Comparison of ENCODE assay signal across 9 mouse cellular contexts in genomic region chr6:83087926-83088260, GRCm38 (mm10). TPM values are rescaled to one million over a fixed set of nuclear protein-coding genes. Genes with fewer than 3 reads are reported as not detected.
A peak's percentile ranks its signal among the peaks of the same experiment; 100 is the strongest.
DNase-seq lines count a peak whose midpoint lies in the region; ATAC-seq and TF ChIP-seq lines count a peak whose summit lies in the region.
"Had no signal": no experiment of that assay in that cellular context is flagged by ENCODE, and none has a peak within 500 bp of the region (broad histone marks: within the 10 kb centered on the region; RNA-seq: fewer than 3 reads in every experiment).

No protein-coding gene starts in this region.

- no peaks in the 10 kb centered on the region for H3K36me3 ChIP-seq in forebrain, embryonic 10.5 days (replicated peaks)
- H3K36me3 ChIP-seq in forebrain, embryonic 15.5 days, result no peaks in the 10 kb centered on the region
- H3K36me3 ChIP-seq in limb, embryonic 13.5 days, result no peaks in the 10 kb centered on the region
- H3K36me3 ChIP-seq in neural tube, embryonic 15.5 days, result no peaks in the 10 kb centered on the region

- peaks cover 96% of the 10 kb centered on the region for H3K27me3 ChIP-seq in forebrain, embryonic 10.5 days (ENCODE audit: poor library complexity, severe bottlenecking)
- H3K27me3 ChIP-seq in forebrain, embryonic 15.5 days, result peaks cover 77% of the 10 kb centered on the region
- peaks cover 92% of the 10 kb centered on the region for H3K27me3 ChIP-seq in limb, embryonic 13.5 days
- H3K27me3 ChIP-seq in neural tube, embryonic 15.5 days (replicated peaks), result peaks cover 85% of the 10 kb centered on the region

- no peak for DNase-seq in forebrain, embryonic 10.5 days (ENCODE audit: extremely low spot score, low spot score)
- no peak for DNase-seq in lung, adult 2 months
- DNase-seq in lung, adult 18-20 months, result no peak
- DNase-seq in left cerebral cortex, adult 18-20 months (ENCODE audit: low spot score in 2 of 2), result no peak
- DNase-seq in embryo, embryonic 11 days, result no peak

- TF ChIP-seq POLR2A in lung, adult 2 months (IDR thresholded peaks at IDR 0.05; ENCODE audit: borderline replicate concordance, extremely low read depth, low read depth, low read length), result no peak

- 3% methylated on average over 9 of the region's 9 CpGs for WGBS in forebrain, embryonic 10.5 days
- WGBS in forebrain, embryonic 15.5 days, result 5% methylated on average over 9 of the region's 9 CpGs
- 21% methylated on average over 9 of the region's 9 CpGs for WGBS in lung, adult 2 months
- 9% methylated on average over 9 of the region's 9 CpGs for WGBS in limb, embryonic 13.5 days
- WGBS in neural tube, embryonic 15.5 days, result 9% methylated on average over 9 of the region's 9 CpGs

- H3K27ac ChIP-seq in forebrain, embryonic 10.5 days, result no peak overlapping the region
- no peak overlapping the region for H3K27ac ChIP-seq in forebrain, embryonic 15.5 days (replicated peaks)
- H3K27ac ChIP-seq in limb, embryonic 13.5 days, result no peak overlapping the region
- H3K27ac ChIP-seq in neural tube, embryonic 15.5 days (replicated peaks), result no peak overlapping the region

- no peak for ATAC-seq in forebrain, embryonic 15.5 days (replicated peaks)
- ATAC-seq in limb, embryonic 13.5 days (ENCODE audit: low FRiP score, low read depth), result no peak
- ATAC-seq in neural tube, embryonic 15.5 days (ENCODE audit: low FRiP score), result no peak

- H3K4me3 ChIP-seq in forebrain, embryonic 10.5 days, result peak overlapping the region; percentile 43
- H3K4me3 ChIP-seq in forebrain, embryonic 15.5 days, result no peak overlapping the region
- peak overlapping the region; percentile 59 for H3K4me3 ChIP-seq in lung, adult 2 months (replicated peaks; ENCODE audit: extremely low read depth, low read depth, low read length)
- H3K4me3 ChIP-seq in limb, embryonic 13.5 days, result peak overlapping the region; percentile 23; the same call in 1 of the 2 replicates
- H3K4me3 ChIP-seq in neural tube, embryonic 15.5 days (replicated peaks), result peak overlapping the region; percentile 17; the same call in 1 of the 2 replicates

- H3K4me2 ChIP-seq in forebrain, embryonic 15.5 days (replicated peaks), result no peak overlapping the region
- peak overlapping the region; percentile 52 for H3K4me2 ChIP-seq in limb, embryonic 13.5 days (replicated peaks)
- H3K4me2 ChIP-seq in neural tube, embryonic 15.5 days, result peak overlapping the region; percentile 46

- no peaks in the 10 kb centered on the region for H3K9me3 ChIP-seq in forebrain, embryonic 10.5 days
- no peaks in the 10 kb centered on the region for H3K9me3 ChIP-seq in forebrain, embryonic 15.5 days
- no peaks in the 10 kb centered on the region for H3K9me3 ChIP-seq in limb, embryonic 13.5 days
- H3K9me3 ChIP-seq in neural tube, embryonic 15.5 days (replicated peaks), result no peaks in the 10 kb centered on the region

- peaks cover 43% of the 10 kb centered on the region for H3K4me1 ChIP-seq in forebrain, embryonic 10.5 days
- peaks cover 7% of the 10 kb centered on the region for H3K4me1 ChIP-seq in forebrain, embryonic 15.5 days
- H3K4me1 ChIP-seq in lung, adult 2 months (ENCODE audit: control insufficient read depth, insufficient read depth, low read length), result peaks cover 6% of the 10 kb centered on the region; the same call in 1 of the 2 replicates
- peaks cover 43% of the 10 kb centered on the region for H3K4me1 ChIP-seq in limb, embryonic 13.5 days
- H3K4me1 ChIP-seq in neural tube, embryonic 15.5 days, result peaks cover 16% of the 10 kb centered on the region

- no peak for TF ChIP-seq CTCF in lung, adult 2 months (IDR thresholded peaks at IDR 0.05; ENCODE audit: insufficient read depth, low read length)

- no peak overlapping the region for H3K9ac ChIP-seq in forebrain, embryonic 15.5 days (replicated peaks)
- peak overlapping the region; percentile 13 for H3K9ac ChIP-seq in limb, embryonic 13.5 days
- H3K9ac ChIP-seq in neural tube, embryonic 15.5 days (replicated peaks), result no peak overlapping the region

RNA-seq across cellular contexts. Expression of gene Lbx2, which starts 1.7 kb away (rescaled TPM):
- 0.20 and 0.29 TPM in 2 replicates for polyA plus RNA-seq in forebrain, embryonic 10.5 days (2016; fragmentation: Nextera tagmentation; extraction: Ambion mirVana)
- polyA plus RNA-seq in forebrain, embryonic 15.5 days (2015; fragmentation: Nextera tagmentation; extraction: Ambion mirVana), result not detected in 2 replicates
- 4.6 and 9.7 TPM in 2 replicates for polyA plus RNA-seq in lung, adult 2 months (2012; rRNA removed)
- 0.81 and 0.91 TPM in 2 replicates for polyA plus RNA-seq in limb, embryonic 13.5 days (2015; fragmentation: Nextera tagmentation; extraction: Ambion mirVana)
- 0.24 and 0.32 TPM in 2 replicates for polyA plus RNA-seq in neural tube, embryonic 15.5 days (2015; fragmentation: Nextera tagmentation; extraction: Ambion mirVana)
- total RNA-seq in left cerebral cortex, adult 18-20 months (2021), result not detected
- total RNA-seq: megakaryocyte progenitor cell, adult 5-6 weeks had no signal

RNA-seq across cellular contexts. Expression of gene Pcgf1, which starts 10.2 kb away (rescaled TPM):
- 37.6 and 39.4 TPM in 2 replicates for polyA plus RNA-seq in forebrain, embryonic 10.5 days (2016; fragmentation: Nextera tagmentation; extraction: Ambion mirVana)
- polyA plus RNA-seq in forebrain, embryonic 15.5 days (2015; fragmentation: Nextera tagmentation; extraction: Ambion mirVana), result 48.1 and 49.2 TPM in 2 replicates
- polyA plus RNA-seq in lung, adult 2 months (2012; rRNA removed), result 11.0 and 18.5 TPM in 2 replicates
- 40.3 and 41.3 TPM in 2 replicates for polyA plus RNA-seq in limb, embryonic 13.5 days (2015; fragmentation: Nextera tagmentation; extraction: Ambion mirVana)
- polyA plus RNA-seq in neural tube, embryonic 15.5 days (2015; fragmentation: Nextera tagmentation; extraction: Ambion mirVana), result 45.4 and 50.8 TPM in 2 replicates
- total RNA-seq in left cerebral cortex, adult 18-20 months (2021), result 10 to 100 TPM; 27.0 to 30.3 TPM

RNA-seq across cellular contexts. Expression of gene Ccdc142, which starts 13.5 kb away (rescaled TPM):
- 2.6 and 3.1 TPM in 2 replicates for polyA plus RNA-seq in forebrain, embryonic 10.5 days (2016; fragmentation: Nextera tagmentation; extraction: Ambion mirVana)
- polyA plus RNA-seq in forebrain, embryonic 15.5 days (2015; fragmentation: Nextera tagmentation; extraction: Ambion mirVana), result 3.8 and 4.3 TPM in 2 replicates
- 10.2 TPM in 2 replicates for polyA plus RNA-seq in lung, adult 2 months (2012; rRNA removed)
- 1.6 and 3.6 TPM in 2 replicates for polyA plus RNA-seq in limb, embryonic 13.5 days (2015; fragmentation: Nextera tagmentation; extraction: Ambion mirVana)
- polyA plus RNA-seq in neural tube, embryonic 15.5 days (2015; fragmentation: Nextera tagmentation; extraction: Ambion mirVana), result 7.0 and 7.7 TPM in 2 replicates
- 1 to 10 TPM; 3.7 to 6.2 TPM for total RNA-seq in left cerebral cortex, adult 18-20 months (2021)

RNA-seq across cellular contexts. Expression of gene Gm42688, which starts 13.5 kb away (rescaled TPM):
- polyA plus RNA-seq in forebrain, embryonic 10.5 days (2016; fragmentation: Nextera tagmentation; extraction: Ambion mirVana), result 1.9 and 2.2 TPM in 2 replicates
- 4.0 and 4.3 TPM in 2 replicates for polyA plus RNA-seq in forebrain, embryonic 15.5 days (2015; fragmentation: Nextera tagmentation; extraction: Ambion mirVana)
- polyA plus RNA-seq in lung, adult 2 months (2012; rRNA removed), result 5.4 and 5.5 TPM in 2 replicates
- 2.8 and 3.1 TPM in 2 replicates for polyA plus RNA-seq in limb, embryonic 13.5 days (2015; fragmentation: Nextera tagmentation; extraction: Ambion mirVana)
- 4.8 and 7.6 TPM in 2 replicates for polyA plus RNA-seq in neural tube, embryonic 15.5 days (2015; fragmentation: Nextera tagmentation; extraction: Ambion mirVana)
- total RNA-seq in left cerebral cortex, adult 18-20 months (2021), result 1 to 10 TPM; 5.0 to 5.4 TPM

RNA-seq across cellular contexts. Expression of gene Tlx2, which starts 17.8 kb away (rescaled TPM):
- not detected in 2 replicates for polyA plus RNA-seq in forebrain, embryonic 10.5 days (2016; fragmentation: Nextera tagmentation; extraction: Ambion mirVana)
- not detected in 2 replicates for polyA plus RNA-seq in forebrain, embryonic 15.5 days (2015; fragmentation: Nextera tagmentation; extraction: Ambion mirVana)
- 0.09 and 0.22 TPM in 2 replicates for polyA plus RNA-seq in lung, adult 2 months (2012; rRNA removed)
- not detected in 2 replicates for polyA plus RNA-seq in limb, embryonic 13.5 days (2015; fragmentation: Nextera tagmentation; extraction: Ambion mirVana)
- polyA plus RNA-seq in neural tube, embryonic 15.5 days (2015; fragmentation: Nextera tagmentation; extraction: Ambion mirVana), result 2.6 and 4.7 TPM in 2 replicates
- total RNA-seq in left cerebral cortex, adult 18-20 months (2021), result not detected
- total RNA-seq: megakaryocyte progenitor cell, adult 5-6 weeks had no signal
